Mouse (Mus musculus) heart, adult 11 months (tissue): ENCODE data around the gene Mllt3.

Experiments
- DNase-seq: peaks from one replicate; pipeline ENCODE4 v3.0.0; 2022

Gene Mllt3

DNA sequence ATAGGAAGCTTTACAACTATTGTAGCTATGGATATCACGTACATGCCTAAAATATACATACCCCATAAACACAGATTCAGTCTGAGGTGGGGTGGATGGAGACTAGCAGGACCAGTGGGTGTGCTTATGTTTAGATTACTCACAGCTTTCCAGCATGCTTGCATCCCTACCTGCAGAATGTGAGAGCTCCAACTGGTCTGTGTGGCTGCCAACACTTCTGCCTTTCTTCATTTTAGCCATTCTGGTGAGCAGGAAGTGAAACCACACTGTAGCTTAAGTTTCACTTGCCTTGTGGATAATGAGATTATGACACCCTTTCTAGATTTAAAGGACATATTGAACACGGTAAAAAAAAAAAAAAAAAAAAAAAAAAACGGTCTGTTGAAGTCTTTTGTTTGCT is 88.8 kb downstream of the Mllt3 start:
- DNase-seq: peak; percentile 64

DNA sequence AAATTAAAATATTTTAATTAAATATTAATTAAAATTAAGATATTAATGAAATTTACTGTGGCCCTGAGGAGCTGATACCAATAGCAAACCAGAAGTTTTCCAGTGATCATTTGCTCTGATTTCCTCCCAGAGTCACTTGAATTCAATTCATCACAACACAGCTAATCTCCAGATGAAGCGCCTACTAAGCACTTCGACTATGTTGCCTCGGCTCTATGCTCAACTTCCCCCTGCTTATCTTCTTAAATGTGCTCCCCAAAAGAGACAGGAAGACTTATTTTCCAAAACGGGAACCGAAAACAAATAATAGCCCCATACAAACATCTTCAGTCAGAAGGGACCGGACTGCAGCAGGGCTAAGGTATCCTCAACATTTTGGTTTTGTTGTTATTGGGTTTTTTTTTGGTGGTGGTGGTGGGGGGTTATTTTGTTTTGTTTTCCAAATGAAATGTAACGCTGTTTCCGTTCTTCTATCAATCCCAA is 90.2 kb downstream of the Mllt3 start:
- no peak for DNase-seq

DNA sequence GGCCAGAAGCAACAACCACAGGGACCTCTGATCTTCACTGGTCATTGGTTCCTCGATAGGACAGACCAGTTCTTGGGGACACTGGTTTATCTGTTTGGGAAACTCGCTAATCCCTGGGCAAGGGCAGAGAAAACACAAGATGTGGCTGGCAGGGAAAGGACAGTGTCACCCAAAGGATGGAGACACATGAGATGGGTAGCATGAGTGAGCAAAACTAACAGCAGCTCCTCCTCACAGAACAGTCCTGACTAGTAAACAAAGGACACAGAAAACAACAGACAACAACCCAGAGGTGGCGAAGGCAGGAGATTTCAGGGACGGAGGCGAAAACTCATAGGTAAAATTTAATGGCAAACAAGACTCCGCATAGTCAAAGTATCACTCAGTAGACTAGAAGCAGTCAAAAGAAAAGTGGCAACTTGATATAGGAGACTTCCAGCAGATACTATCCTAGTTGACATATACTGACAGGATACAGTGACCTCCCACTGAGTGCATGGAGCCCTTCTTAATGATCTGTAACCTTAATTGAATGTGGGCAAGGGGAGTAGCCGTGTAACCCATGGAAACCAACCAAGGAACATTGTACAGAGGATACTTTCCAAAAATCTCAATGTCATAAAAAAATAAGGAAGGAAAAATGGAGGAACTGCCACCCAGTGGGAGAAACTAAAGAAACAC is 93.5 kb downstream of the Mllt3 start:
- peak; percentile 52 for DNase-seq

DNA sequence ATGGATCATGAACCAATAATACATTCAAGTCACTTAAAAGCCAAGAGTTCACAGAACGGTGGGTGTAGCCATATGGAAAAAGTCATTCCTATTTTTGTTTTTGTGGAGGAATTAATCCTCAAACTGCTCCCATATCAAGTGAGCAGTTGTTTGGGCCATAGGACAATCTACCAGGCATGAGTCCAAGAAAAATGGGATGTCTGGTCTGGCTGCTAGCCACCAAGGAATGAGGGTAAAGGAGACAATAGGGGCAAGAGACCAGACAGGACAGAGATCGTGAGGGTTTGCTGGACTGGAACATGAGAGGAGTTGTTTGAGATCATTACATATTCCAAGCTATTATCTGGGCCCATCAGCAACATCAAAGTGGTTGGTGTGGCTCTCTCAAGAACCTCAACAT is 96.8 kb downstream of the Mllt3 start:
- DNase-seq: peak; percentile 77

DNA sequence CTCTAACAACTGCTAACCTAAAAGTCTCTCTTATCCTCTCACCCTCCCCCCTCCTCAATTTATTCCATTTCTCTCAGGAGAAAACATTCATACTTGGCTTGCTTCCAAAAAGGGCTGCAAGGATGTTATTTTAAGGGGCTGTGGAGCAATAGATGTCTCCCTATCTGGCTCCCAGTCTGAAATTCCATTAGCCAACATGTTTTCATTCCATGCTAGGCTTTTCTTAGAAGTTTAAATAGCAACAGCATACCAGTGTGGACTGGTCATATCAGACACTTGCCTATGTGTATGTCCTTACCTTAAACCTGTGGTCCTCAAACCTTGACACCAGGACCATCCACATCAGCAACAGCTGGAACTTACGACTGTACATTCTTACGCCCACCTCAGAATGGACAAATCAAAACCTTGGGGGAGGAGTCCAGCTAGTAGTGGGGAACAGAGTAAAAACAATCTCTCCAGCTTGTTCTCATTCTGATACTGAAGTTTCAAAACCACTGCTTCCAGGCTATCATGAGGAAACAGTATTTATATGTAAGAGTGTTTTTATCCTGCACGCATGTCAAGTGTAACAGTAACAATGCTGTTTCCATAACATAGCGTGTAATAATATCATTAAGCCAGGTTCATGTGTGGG is 99.3 kb downstream of the Mllt3 start:
- peak; percentile 87 for DNase-seq

DNA sequence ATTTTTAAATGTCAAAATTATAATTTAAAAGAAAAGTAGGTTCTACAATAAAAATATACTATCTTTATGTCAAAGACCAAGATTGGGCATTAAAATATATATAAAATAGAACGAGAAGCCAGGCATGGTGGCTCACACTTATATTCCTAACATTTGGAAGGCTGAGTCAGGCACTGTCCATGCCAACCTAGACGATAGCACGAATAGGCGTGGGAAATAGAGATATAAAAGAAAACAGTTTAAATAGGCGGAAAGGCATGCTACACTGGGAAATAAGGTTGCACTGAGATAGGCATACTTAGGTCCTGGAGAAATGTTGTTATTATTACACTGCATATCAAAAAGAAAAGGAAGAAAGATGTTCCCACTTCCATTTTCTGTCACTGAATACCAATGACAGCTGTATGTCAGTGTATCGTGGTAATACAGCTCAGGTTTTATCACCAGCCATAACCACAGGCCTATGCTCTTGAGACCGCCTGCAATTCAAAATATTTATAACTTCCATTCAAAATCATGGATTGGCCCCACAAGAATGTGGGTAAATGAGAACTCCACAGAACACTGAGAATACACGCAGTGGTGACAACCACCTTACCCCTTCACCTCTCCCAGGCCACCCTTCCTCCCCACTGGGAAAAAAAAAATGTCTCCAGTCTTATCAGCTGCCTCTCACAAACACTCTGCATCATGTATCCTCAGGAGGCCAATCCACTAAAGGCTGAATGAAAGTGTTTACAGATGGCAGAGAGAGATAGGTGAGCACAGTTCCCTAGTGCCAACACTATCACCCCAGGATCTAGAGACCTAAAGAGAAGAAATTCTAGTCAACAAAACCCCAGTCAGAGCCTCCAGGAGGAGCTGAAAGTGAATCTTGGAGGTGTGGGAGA is 102.6 kb downstream of the Mllt3 start:
- peak; percentile 74 for DNase-seq

DNA sequence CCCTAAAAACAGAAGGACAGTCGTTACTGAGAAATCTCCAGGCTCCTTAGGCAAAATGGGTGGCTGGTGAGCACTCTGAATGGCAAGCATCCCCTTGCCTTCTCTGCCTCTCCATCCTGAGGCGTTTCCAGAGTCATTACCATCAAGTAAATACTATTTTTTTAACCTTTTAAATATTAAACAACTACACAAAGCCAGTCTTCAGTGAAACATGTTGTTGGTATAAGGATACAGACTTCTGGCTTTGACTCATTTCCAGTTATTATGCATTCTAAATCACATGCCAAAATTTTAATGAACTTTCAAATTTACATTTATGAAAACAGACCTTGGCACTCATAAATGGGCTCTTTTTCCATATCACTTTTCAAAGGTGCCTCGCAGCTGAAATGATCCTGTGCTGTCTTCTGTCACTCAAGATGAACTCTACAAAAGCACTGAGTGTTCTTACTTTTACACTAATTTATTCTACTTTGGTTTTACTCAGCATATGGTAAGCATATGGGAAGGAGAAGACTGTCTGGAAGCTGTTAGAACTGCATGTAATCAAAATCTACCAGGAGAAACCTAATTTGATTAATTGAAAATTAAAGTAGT is 104.5 kb downstream of the Mllt3 start:
- DNase-seq: peak; percentile 10

DNA sequence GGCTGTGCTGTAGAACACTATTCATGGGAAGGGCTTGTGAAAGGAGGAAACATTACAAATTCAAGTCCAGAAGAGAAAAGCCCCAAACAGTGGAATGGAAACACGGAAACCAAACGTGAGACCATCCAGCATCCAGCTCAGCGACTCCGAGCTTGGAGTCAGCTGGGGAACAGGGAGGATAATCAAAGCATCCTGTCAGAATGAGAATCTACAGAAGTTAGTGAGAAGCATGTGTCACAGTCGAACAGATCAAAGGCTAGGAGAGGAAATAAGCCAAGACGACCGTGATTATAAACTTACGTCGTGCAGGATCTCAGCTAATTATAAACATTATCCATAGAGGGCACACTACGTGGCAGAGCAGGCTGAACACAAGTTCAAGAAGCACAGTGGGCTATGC is 105.8 kb downstream of the Mllt3 start:
- DNase-seq: peak; percentile 64

DNA sequence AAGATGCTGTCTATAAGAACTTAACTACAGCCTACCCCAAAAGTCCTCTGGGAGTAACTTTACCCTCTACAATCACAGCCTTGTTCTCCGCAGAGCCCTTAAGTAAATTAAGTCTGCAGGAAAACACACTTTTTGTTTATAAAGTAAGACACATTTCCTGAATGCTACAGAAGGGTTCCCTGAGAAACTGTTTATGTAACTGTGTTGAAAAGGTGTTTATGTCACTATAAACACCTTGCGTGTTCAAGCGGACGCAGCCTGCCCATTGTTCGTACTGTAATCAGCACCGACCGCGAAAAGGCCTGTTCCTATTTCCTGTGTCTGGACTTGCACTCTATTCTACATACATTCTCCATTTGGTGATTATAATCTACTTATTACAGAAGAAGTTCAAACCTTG is 112.5 kb downstream of the Mllt3 start:
- DNase-seq: peak; percentile 61

DNA sequence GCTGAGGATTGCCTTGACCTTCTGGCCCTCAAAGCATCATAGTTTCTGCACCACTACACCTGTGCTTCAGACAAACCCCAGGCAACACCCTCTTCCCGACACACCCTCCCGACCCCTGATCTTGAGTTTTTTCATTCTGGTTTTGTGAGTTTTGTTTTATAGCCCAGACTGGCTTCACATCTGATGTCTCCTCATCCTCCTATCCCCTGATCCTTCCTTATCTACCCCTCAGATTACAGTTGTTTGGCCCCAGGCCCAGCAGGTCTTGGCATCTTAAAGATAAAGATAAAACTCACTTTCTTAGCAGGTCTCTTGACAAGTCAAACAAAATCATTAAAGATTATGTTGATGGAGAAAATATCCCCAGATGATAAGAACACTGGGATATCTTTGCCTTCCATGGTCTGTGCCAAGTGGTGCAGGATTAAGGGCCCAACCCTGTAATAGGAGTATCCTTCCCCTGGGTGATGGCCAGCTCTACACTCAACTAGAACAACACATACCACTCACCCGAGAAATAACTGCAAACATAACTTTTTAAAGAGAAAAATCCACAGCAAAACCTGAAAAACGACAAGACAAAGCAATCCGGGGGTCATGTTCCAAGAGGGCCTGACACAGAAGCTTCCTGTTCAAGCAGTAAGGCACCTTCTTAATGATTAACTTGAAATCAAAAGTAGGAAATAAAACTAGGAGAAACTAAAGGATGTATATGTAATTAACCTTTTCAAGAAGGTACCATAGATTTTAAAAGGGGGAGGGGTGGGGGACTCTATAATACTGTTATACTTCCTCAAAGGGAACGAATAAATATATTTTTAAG is 121.8 kb downstream of the Mllt3 start:
- peak; percentile 64 for DNase-seq

DNA sequence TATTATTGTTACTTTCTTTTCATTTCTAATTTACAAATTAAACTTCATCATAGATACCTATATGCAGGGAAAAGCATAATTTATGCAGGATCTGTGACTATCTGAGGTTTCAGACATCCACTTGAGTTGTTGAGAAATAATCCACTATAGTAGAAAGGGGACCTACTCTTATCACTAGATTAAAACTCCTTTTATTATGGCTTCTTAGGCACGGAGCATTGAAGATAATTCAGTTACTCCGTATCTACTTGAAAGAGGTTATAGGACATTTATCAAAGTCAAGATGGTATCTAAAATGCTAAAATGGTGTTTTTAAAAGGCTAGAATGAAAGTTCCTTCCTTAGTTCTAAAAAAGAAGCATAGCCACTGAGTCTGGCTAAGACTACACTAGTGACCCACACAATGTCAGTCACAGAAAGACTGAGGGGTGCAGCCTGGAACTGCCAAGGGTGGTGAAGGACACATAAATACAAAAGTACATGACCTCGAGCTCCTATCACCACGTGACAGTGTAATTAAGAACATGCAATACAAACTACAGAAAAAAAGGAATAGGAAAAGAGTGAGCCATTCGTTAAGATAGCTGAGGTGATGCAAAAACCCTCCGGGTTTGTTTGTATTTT is 127.9 kb downstream of the Mllt3 start:
- peak; percentile 53 for DNase-seq

DNA sequence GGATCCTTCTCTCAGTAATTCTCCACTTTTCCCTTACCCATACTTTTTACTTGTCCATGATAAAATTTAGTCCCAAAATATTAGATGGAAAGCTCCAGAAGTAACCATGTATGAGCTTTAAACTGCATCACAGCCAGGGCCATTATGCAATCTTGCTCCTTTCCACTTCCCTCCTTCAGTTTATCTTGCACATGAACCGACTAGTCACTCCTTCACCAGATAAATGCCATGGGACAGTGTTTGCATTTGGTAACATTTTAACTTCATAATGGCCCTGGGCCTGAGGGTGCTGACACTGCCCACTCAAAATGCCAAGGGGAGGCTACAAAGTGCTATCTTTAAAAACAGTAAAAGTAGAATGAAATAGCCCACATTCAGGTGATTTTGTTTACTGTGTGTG is 128.4 kb downstream of the Mllt3 start:
- peak; percentile 23 for DNase-seq

DNA sequence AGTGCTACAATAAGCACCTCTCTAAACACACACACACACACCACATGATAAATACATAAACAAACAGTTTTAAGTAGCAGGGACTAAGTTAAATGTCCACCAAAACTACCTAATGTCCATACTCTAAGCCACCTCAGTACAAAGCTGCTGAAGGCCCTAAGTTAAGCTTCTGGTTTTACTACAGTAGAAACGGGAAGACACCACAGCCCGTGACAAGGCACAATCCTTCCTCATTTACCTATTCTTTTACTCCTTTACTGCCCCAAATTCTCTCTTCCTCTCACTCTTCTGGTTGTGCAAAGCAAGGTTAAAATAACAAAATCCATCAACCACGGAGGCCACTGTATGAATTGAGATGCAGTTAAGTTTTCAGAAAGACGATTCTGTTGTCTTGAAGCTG is 130.6 kb downstream of the Mllt3 start:
- no peak for DNase-seq

DNA sequence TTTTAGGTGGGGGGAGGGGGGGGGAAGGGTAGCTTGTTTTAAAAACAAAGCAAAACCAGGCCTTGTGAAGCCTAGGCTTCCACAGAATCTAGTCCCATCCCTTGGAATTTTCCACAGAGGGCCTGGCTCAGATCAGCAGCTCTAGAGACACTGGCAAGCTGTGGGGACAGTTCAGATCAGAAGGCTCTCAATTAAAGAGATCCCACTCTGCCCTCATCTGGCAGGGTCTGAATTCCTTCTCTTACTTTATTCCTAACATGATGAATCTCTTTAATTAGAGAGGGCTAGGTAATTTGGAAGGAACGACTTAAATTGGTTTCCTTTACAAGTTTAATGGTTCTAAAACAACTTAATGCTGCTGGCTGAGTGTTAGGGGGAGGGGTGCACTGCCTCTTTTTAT is 132.0 kb downstream of the Mllt3 start:
- DNase-seq: peak; percentile 94

DNA sequence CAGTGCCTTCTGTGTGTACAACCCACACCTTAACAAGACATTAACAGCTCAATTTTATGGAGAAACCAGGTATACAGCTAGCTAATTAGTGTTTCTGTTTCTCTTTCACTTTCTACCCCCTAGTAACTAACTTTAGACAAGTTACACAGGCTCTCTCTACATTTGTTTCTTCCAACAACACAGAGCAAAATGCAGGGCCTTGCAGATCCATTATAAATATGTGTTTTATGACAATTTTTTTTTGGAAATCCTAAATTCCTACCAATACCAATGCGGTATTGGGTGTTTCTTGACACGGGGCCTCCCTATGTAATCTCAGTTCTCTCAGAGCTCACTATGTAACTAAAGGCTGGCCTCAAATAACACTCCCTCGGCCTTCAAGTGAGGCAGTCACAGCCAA is 139.7 kb downstream of the Mllt3 start:
- DNase-seq: no peak

DNA sequence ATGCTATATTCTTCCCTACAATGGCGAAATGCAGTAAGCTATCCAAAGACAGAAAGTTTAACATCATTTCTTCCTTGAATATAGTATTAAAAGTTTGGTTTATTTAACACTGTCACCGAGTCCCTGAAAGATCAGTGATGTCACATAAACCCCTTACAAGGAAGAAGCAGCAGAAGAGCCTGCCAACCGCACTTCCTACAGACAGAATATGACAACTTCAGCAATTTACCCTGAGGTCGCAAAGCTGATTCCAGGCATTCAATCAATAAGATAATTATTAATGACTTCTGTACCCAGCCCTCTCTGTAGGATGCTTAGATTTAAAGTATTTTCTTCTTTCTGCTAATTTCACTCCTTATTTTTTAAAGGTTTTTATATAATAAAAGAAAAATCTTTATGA is 140.2 kb downstream of the Mllt3 start:
- no peak for DNase-seq

DNA sequence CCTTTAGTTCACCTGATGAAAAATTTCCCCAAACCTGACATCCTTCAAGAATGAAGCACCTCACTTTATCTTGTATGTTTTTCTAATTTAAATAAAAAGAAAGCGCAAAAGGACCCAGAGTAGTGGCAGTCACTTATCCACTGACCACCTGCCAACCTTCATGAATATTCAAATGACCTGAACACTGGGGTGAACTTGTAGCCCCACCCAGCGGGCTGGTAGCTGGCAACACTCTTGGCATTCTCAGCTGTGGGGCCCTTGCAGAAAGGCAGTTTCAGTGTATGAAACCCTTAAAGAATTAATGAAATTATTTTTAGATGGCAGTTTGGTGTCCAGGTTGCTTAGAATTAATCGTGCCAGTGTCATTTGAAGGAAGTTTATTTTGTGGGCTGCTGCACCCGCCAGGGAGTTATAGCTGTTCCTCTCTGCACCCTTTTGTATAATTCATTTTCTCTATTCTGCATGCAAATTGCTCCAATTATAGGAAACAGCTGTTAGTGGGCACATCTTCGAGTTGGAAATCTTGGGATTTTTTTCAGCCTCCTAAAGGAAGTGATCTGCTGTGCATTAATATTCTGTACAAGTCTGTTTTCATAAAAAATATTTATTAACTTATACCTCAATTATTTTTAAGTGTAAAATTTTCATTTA is 149.8 kb downstream of the Mllt3 start:
- DNase-seq: no peak

DNA sequence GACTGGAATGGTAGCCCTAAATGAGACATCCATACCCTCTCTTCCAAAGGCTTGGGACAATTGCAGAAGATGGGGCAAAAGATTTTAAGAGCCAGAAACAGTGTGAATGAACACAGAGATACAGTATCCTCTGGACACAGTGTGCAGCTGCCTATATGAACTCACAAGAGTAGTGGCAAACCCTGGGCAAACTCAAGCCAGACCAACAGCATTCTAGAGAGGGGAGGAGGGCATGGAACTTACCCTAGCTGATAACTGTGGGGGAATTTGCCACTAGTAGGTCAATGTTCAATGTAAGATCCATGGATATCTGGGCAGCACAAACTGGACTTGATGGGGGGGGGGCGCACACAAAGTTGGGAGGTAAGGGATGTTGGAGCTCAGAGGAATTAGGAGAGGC is 151.2 kb downstream of the Mllt3 start:
- DNase-seq: no peak

DNA sequence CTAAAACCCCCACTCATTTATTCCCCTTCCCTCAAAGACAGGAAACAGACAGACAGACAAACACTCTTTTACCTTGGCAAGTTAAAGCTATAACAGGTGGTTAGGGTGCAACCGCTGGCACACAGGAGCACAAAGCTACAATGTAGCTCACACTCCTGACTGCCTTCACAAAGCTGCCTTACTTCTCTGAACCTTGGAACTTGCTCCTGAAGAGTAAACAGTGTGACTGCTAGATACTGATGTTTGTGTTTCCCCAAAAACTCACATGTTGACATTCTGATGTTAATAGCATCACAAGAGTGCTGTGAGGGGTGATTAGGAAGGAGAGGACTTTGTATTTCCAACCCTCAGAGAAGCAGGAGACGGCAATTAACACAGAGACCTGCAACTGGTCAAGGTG is 151.6 kb downstream of the Mllt3 start:
- no peak for DNase-seq

DNA sequence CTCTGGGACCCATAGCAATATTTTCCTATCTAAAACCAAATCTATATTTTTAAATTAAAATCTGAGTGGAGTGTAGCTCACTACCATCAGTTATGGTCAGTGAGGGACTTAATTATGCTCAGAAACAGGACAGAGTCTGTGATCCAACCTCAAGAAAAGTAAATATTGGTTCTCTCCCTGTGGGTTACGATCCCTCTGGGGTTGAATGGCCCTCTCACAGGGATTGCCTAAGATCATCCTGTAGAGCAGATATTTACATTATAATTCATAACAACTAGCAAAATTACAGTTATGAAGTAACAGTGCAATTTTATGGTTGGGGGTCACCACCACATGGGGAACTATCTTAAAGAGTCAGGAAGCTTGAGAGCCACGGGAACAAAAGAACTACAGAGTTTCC is 152.9 kb downstream of the Mllt3 start:
- no peak for DNase-seq

DNA sequence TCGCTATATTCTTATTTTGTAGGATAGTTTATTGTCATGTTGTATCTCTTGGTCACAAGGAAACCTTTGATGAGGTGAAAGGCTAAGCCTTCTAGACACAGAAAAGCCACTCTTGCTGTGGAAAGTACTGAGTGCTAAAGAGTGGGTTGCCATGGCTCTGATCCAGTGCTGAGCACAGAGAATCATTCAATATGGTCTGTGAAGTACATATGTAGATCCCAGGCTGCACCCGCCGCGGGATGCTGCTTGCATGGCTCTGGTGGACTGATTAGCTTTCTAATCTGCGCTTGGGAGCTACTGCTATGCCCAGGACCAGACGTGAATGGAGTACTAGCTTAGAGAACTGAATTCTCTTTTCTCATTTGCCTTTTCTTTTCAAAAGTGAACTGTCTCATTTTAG is 154.5 kb downstream of the Mllt3 start:
- no peak for DNase-seq
